Comparison of ENCODE assay signal across 11 mouse cellular contexts in the genomic region with DNA sequence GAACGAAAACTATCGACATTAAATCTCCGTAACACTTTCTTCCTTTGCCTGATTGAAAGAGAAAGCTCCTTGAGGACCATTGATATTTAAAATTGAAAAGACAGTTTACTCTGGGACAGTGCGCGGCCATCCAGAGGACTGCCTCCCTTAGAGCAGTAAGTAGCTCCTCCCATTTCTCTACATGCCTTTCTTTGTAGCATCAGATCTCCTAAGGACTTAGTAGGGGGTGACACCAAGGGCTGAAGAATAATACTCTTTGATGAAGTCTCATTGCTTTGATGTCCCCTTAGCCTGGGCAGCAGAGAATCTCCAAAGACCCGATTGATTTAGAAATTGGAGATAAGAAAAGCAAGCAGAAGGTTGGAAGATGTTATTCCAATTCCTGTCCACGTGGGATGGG. TPM values are rescaled to one million over a fixed set of nuclear protein-coding genes. Genes with fewer than 3 reads are reported as not detected.
DNase-seq lines count a peak whose midpoint lies in the region; ATAC-seq lines count a peak whose summit lies in the region.
"Had no signal": no experiment of that assay in that cellular context is flagged by ENCODE, and none has a peak within 500 bp of the region (broad histone marks: within the 10 kb centered on the region; RNA-seq: fewer than 3 reads in every experiment).

No protein-coding gene starts in this region.

- no peak for DNase-seq in heart, postnatal 36 days
- DNase-seq in lung, postnatal 36 days = no peak
- DNase-seq in hindbrain, embryonic 14.5 days (ENCODE audit: low spot score) = no peak
- no peak for DNase-seq in T-cell, adult 2 months (ENCODE audit: low spot score)
- no peak for DNase-seq in thymus, postnatal 14 days
- DNase-seq: adrenal gland, postnatal 10 days; cerebellum, adult 11 months had no signal

- no peak overlapping the region for H3K4me3 ChIP-seq in heart, embryonic 12.5 days
- no peak overlapping the region for H3K4me3 ChIP-seq in lung, embryonic 15.5 days
- H3K4me3 ChIP-seq in hindbrain, embryonic 14.5 days (replicated peaks; ENCODE audit: low read length) = no peak overlapping the region
- H3K4me3 ChIP-seq in stomach, embryonic 15.5 days (replicated peaks) = no peak overlapping the region
- H3K4me3 ChIP-seq: limb, embryonic 15.5 days had no signal

- intact Hi-C loops in heart, postnatal 36 days (cut with DNase I) = no loop called here

- WGBS in heart, embryonic 12.5 days = 6% methylated on average over 7 of the region's 7 CpGs
- 11% methylated on average over 7 of the region's 7 CpGs for WGBS in lung, embryonic 15.5 days
- 4% methylated on average over 7 of the region's 7 CpGs for WGBS in hindbrain, embryonic 14.5 days
- 18% methylated on average over 7 of the region's 7 CpGs for WGBS in stomach, embryonic 15.5 days

- H3K9me3 ChIP-seq in heart, embryonic 12.5 days (replicated peaks) = no peaks in the 10 kb centered on the region
- no peaks in the 10 kb centered on the region for H3K9me3 ChIP-seq in lung, embryonic 15.5 days
- no peaks in the 10 kb centered on the region for H3K9me3 ChIP-seq in hindbrain, embryonic 14.5 days (ENCODE audit: control insufficient read depth, low read length)
- no peaks in the 10 kb centered on the region for H3K9me3 ChIP-seq in stomach, embryonic 15.5 days
- H3K9me3 ChIP-seq: limb, embryonic 15.5 days had no signal

- peaks cover 48% of the 10 kb centered on the region for H3K4me1 ChIP-seq in heart, embryonic 12.5 days (replicated peaks)
- peaks cover 16% of the 10 kb centered on the region for H3K4me1 ChIP-seq in lung, embryonic 15.5 days
- peaks cover 27% of the 10 kb centered on the region for H3K4me1 ChIP-seq in hindbrain, embryonic 14.5 days (replicated peaks; ENCODE audit: control insufficient read depth, insufficient read depth, low read length)
- H3K4me1 ChIP-seq in stomach, embryonic 15.5 days = peaks cover 1% of the 10 kb centered on the region

- no peak overlapping the region for H3K9ac ChIP-seq in heart, embryonic 12.5 days
- no peak overlapping the region for H3K9ac ChIP-seq in lung, embryonic 15.5 days
- H3K9ac ChIP-seq in hindbrain, embryonic 14.5 days = no peak overlapping the region
- no peak overlapping the region for H3K9ac ChIP-seq in stomach, embryonic 15.5 days
- H3K9ac ChIP-seq: limb, embryonic 15.5 days had no signal

- no peaks in the 10 kb centered on the region for H3K27me3 ChIP-seq in heart, embryonic 12.5 days (replicated peaks)
- no peaks in the 10 kb centered on the region for H3K27me3 ChIP-seq in lung, embryonic 15.5 days
- no peaks in the 10 kb centered on the region for H3K27me3 ChIP-seq in hindbrain, embryonic 14.5 days (ENCODE audit: control insufficient read depth, insufficient read depth, low read length)
- H3K27me3 ChIP-seq in stomach, embryonic 15.5 days (replicated peaks) = no peaks in the 10 kb centered on the region
- H3K27me3 ChIP-seq: limb, embryonic 15.5 days had no signal

- H3K27ac ChIP-seq in heart, embryonic 12.5 days (ENCODE audit: poor library complexity, severe bottlenecking) = peak overlapping the region; percentile 33; the same call in 1 of the 2 replicates
- H3K27ac ChIP-seq in lung, embryonic 15.5 days = no peak overlapping the region
- H3K27ac ChIP-seq in hindbrain, embryonic 14.5 days = peak overlapping the region; percentile 38; the same call in 1 of the 2 replicates
- H3K27ac ChIP-seq in stomach, embryonic 15.5 days = no peak overlapping the region
- H3K27ac ChIP-seq: limb, embryonic 15.5 days had no signal

- no peaks in the 10 kb centered on the region; the same call in 1 of the 2 replicates for H3K36me3 ChIP-seq in heart, embryonic 12.5 days
- no peaks in the 10 kb centered on the region for H3K36me3 ChIP-seq in lung, embryonic 15.5 days
- peaks cover 16% of the 10 kb centered on the region for H3K36me3 ChIP-seq in hindbrain, embryonic 14.5 days (replicated peaks; ENCODE audit: control insufficient read depth, insufficient read depth)
- H3K36me3 ChIP-seq in stomach, embryonic 15.5 days = no peaks in the 10 kb centered on the region

- ATAC-seq in heart, embryonic 12.5 days (ENCODE audit: insufficient number of reproducible peaks, low FRiP score) = no peak
- ATAC-seq in lung, embryonic 15.5 days (ENCODE audit: borderline replicate concordance, extremely low read depth, low FRiP score, low TSS enrichment) = no peak
- ATAC-seq in hindbrain, embryonic 14.5 days (ENCODE audit: low FRiP score) = no peak
- ATAC-seq in stomach, embryonic 15.5 days (ENCODE audit: insufficient read depth, low FRiP score, low read depth) = no peak

- peak overlapping the region; percentile 56 for H3K4me2 ChIP-seq in heart, embryonic 12.5 days
- H3K4me2 ChIP-seq in lung, embryonic 15.5 days = peak overlapping the region; percentile 23
- H3K4me2 ChIP-seq in hindbrain, embryonic 14.5 days (replicated peaks) = peak overlapping the region; percentile 31
- H3K4me2 ChIP-seq in stomach, embryonic 15.5 days = peak overlapping the region; percentile 6; the same call in 1 of the 2 replicates
- H3K4me2 ChIP-seq: limb, embryonic 15.5 days had no signal

RNA-seq across cellular contexts. Expression of a gene that starts 20.3 kb away (rescaled TPM):
- 43.6 and 43.7 TPM in 2 replicates for polyA plus RNA-seq in heart, embryonic 12.5 days (2016; fragmentation: Nextera tagmentation; extraction: Ambion mirVana)
- 10 to 100 TPM; 50.3 to 50.7 TPM for total RNA-seq in heart, postnatal 36 days (2021)
- 31.0 and 34.1 TPM in 2 replicates for polyA plus RNA-seq in lung, embryonic 15.5 days (2015; fragmentation: Nextera tagmentation; extraction: Ambion mirVana)
- 107 and 126 TPM in 2 replicates for polyA plus RNA-seq in hindbrain, embryonic 14.5 days (2014; fragmentation: Nextera tagmentation; extraction: Ambion mirVana)
- polyA plus RNA-seq in stomach, embryonic 15.5 days (2015; fragmentation: Nextera tagmentation; extraction: Ambion mirVana) = 59.0 and 68.1 TPM in 2 replicates

RNA-seq across cellular contexts. Expression of a gene that starts 55.4 kb away (rescaled TPM):
- polyA plus RNA-seq in heart, embryonic 12.5 days (2016; fragmentation: Nextera tagmentation; extraction: Ambion mirVana) = 94.5 and 97.4 TPM in 2 replicates
- total RNA-seq in heart, postnatal 36 days (2021) = 1 to 10 TPM; 7.7 to 9.8 TPM
- polyA plus RNA-seq in lung, embryonic 15.5 days (2015; fragmentation: Nextera tagmentation; extraction: Ambion mirVana) = 66.0 and 67.0 TPM in 2 replicates
- polyA plus RNA-seq in hindbrain, embryonic 14.5 days (2014; fragmentation: Nextera tagmentation; extraction: Ambion mirVana) = 20.2 and 20.4 TPM in 2 replicates
- polyA plus RNA-seq in stomach, embryonic 15.5 days (2015; fragmentation: Nextera tagmentation; extraction: Ambion mirVana) = 47.4 and 52.0 TPM in 2 replicates

Comparison
In these comparisons a context has a peak if more than half of its experiments do, and no peak if none do; other contexts are left out.
1. H3K27ac ChIP-seq: peak in heart, embryonic 12.5 days (single experiment) and hindbrain, embryonic 14.5 days (single experiment); none in lung, embryonic 15.5 days (single experiment) and stomach, embryonic 15.5 days (single experiment).
2. H3K4me2 ChIP-seq: peak in every context shown above with its lines; median percentile 56 in heart, embryonic 12.5 days; 31 in hindbrain, embryonic 14.5 days; 23 in lung, embryonic 15.5 days; 6 in stomach, embryonic 15.5 days.